Mouse (Mus musculus): ENCODE measurements around the gene Elf5.

Gene Elf5

DNA sequence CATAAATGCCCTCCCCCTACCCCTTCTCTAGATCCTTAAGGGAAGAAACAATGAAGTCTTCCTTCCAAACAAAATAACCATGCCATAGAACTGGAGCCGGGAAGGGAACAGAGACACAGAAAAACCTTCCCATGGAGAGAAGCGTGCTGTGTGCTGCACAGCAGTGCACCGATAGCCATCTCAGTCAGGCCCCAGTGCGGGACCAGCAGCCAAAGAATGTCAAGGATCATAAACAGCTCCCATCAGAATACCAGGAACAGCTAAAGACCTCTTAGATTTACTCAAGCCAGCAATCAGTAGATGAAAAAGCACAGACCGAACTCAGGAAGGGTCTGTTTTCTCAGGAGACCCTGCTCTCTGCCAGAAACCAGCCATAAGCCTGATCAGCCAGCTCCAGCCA lies 25.0 kb downstream of the Elf5 start:
- no peak for DNase-seq

DNA sequence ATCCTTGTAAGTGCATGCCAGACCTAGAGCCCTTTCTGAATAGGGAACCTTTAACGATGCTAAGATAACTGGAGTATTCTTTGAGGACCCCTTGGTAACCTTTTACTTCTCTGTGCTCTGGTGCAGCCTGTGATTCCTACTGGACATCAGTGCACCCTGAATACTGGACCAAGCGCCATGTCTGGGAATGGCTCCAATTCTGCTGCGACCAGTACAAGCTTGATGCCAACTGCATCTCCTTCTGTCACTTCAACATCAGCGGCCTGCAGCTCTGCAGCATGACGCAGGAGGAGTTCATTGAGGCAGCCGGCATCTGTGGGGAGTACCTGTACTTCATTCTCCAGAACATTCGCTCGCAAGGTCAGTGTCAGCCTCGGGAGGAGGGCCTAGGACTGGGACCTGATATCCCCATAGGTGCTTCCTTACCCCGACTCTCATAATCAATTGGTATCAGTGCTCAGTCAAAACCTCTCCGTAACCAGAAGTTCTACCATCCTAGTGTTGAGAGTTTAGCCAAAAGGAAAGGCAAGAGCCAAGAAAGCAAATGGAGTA lies 27.7 kb downstream of the Elf5 start:
- no peak for DNase-seq

DNA sequence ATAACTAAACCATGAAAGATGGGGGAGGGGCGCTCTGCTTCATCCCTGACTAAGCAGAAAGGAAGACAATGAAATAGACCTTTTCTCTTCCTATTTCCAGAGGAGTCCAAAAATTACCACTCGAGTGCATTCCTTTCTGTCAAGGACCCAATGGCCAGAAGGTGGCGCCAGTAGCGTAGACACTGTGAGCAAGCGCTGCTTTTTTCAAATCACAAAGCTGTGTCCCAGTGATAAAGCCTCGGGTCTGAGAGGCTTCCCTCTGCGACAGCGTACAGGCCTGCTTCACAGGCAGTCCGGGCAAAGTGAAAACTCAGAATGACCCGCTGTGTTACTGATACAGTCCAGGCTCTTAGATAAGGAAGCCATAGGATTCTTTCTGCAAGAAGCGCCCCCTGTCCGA lies 28.2 kb downstream of the Elf5 start:
- peak; percentile 91 for DNase-seq

DNA sequence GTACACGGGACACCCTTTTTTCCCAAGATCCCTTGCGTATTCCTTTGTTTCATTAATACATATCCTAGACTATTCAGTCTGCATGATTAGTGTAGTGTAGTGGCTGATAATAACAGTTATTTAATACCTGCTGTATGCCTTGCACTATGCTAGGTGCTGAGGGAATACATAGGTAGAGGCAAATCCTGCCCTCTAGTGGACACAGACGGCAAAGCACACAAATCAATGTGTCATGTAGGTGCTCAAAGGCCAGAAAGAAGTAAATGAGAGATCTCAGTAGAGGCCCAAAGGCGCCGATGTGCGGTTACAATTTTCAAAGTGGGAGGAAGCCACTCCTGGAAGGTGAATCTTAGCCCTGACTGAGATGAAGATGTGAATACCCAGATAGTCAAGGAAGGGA lies 34.3 kb downstream of the Elf5 start:
- DNase-seq, result peak; percentile 86

DNA sequence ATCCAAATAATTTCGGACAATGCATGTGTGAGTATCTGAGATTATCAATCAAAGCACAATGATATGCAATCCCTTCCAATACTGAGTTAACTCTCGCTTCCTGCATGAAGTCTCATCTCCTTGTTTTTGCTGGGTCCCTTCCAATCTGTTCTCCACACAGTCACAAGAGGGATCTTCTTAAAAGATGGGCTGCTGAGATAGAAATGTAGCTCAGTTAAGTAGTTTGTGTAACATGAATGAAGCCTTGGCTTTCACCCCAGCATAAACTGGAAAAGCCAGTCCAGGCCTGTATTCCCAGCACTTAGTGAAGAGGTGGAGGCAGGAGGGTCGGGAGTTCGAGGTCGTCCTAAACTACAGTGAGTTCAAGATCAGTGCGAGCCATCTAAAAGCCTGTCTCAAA lies 34.8 kb downstream of the Elf5 start:
- DNase-seq, result no peak

DNA sequence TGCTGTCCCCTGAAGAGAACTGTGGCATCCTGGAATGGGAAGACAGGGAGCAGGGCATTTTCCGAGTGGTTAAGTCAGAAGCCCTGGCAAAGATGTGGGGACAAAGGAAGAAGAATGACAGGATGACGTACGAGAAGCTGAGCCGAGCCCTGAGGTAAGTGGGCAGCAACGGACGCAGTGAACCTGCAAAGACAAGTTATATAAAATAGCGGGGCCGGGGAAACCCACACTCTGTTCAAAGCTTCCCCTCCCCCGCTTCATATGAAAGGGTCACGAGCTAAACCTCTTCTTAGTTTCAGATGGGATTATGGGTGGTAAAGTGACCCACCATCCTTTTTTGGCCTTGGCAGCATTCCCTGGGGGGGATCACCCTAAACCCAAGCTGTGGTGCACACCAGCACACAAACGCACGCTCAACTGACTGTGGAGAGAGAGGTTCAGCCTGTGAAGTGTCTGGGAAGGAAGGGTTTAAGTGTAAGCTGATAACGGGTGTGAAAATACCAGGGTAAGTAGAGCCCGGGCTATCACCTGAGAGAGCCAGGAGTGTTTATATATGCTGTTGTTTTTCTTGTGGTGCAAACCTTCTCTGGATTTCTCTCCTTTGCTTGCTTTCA lies 37.6 kb downstream of the Elf5 start:
- no peak for DNase-seq

DNA sequence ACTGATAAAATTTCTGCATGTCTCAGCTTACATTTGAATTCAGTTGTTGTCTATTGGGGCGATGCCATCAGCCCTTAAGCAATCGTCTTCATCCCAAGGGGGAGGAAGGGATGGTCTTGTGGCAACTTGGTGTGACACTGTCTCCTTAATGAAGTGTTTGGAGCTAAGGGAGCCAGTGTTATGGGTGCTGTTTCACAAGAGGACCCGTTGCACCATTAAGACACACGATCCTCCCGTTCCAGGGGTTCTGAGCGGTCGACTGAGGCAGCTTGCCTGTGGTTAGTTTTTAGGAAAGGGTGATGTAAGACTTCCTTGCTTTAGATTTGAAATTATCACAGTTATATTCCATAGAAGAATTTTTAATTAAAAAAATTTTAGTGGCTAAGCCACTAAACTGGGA lies 38.3 kb downstream of the Elf5 start:
- DNase-seq, result no peak

DNA sequence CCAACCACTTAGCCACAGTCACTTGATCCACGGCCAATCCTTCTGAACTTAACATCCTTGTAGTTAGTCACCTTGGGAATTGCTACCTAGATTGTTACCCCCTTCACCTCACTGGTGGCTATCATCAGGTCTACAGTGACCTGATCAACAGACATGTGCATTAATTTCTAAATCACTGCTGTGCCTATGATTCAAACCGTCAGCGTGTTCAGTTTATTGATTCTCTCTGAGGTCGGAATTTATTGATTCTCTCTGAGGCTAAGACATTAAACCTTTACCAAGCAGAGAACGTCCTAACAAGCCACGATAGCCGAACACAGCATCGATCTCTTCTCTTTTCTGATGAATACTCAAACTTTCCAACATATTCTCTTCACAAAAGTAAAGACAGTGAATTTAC lies 38.8 kb downstream of the Elf5 start:
- no peak for DNase-seq

DNA sequence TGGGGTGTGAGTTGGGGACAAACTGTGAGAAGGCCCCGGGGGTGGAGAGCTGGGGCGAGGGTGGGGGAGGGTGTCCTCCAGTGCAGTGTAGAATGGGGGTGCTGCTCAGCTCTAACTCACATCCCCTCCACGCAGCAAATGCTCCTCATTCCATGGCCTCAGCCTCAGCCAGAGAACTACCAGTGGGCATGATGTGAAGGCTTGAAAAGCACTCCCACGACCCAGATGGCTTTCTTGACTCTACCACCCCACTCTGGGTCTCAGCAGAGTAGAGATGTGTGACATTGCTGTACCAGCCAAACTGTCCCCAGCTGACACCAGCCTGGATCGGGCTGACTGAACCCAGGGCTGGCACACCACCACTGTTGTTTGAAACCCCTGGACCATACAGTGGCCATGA lies 41.1 kb downstream of the Elf5 start:
- DNase-seq, result no peak

DNA sequence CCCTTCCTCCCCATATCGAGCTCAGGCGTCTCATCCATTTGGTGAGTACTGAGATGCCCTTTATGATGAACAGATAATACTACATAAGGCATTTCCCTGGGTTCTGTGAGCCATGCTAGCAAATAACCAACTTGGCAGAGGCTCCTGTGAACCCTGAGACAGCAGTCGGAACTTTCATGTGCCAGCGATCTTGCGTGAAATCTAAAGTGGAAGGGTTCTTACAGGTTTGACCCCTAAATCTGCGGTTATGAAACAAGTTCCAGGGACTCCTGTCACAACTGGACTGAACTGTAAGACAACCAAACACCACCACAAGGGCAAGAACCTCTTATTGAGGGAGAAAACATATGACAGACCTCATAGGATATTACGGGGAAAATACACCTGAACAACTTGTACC lies 44.3 kb downstream of the Elf5 start:
- no peak for DNase-seq

DNA sequence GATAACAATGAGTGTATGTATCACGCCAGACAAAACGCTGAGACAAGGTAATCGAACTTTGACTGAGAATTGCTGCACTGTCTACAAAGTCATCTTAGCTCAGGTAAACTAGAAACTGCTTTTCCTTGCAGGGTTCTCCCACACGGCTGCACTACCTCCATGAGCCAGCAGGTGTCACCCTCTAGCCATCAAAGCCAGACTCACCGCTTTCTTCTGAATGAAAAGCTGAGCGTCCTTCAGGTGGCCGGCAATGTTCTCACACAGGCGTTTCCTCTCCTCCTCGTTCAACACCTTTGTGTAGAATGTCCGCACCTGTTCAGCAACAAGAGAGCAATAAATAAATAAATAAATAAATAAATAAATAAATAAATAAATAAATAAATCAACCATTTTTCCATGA lies 45.2 kb downstream of the Elf5 start:
- peak; percentile 90 for DNase-seq

DNA sequence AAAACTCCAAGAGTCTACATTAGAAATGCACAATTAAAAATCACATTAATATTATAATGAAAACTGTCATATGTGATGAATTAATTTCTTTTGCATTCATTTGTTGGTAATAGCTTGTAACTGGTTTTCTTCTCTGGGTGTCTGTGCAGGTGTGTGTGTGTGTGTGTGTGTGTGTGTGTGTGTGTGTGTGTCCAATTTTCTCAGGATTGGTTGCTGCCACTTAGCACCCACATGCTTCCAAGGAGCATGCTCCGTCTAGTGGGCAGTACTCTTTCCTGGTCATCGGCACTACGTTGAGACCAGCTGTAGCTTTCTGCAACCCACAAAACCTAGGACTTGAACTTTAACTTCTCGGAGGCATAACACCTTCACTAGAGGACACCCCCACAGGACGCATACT lies 45.6 kb downstream of the Elf5 start:
- no peak for DNase-seq

DNA sequence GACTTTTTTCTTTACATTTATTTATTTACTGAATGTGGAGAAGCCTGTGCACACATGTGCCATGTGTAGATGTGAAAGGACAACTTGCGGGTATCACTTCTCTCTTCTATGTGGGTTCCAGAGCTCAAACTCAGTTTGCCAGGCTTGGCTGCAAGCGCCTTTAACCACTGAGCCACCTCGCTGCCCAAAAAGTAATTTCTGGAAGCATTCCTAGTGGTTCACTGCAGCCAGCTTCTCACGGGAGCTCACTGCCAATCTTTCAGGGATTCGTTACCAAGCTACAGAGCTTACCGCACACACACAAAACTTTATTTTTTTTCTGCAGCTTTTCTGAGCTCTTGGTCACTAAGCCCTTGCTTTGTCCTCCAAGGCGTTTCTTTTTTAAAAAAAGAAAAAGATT lies 46.1 kb downstream of the Elf5 start:
- DNase-seq, result no peak

DNA sequence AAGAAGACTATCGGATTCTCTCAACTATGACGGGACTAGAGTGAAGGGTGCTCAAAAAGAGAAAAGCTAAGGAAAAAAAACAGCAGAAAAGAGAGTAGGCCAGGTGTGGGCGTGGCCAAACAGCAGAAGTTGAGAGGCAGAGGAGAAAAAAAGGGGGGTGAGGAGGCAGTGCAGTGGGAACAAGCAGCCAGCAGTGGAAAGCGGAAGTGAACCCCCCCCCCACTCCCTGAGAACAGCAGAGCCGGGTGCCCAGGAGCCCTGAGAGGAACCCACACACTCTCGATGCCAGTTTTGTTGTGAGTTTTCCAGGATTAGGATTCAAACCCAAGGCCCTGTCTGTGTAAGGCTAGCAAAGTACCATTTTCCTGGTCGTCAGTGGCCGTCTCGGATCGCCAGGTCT lies 47.6 kb downstream of the Elf5 start:
- DNase-seq, result no peak

DNA sequence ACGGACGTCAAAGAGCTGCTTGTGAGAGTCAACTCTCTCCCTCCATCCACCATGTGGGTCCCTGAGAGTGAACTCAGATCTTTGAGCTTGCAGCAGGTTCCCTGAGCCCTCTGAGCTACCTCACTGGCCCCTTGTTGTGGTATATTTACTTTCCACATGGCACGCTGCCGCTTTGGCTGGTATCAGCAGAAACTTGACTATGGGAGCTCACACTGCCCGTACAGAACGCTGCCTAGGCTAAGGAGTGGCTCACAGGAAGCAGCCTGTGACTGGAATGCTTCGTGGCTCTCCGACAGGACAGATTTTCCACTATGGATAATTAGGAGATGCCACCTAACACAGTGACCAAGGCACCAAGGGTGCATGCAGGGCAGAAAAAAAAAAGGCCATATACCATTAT lies 49.7 kb downstream of the Elf5 start:
- DNase-seq, result peak; percentile 65

DNA sequence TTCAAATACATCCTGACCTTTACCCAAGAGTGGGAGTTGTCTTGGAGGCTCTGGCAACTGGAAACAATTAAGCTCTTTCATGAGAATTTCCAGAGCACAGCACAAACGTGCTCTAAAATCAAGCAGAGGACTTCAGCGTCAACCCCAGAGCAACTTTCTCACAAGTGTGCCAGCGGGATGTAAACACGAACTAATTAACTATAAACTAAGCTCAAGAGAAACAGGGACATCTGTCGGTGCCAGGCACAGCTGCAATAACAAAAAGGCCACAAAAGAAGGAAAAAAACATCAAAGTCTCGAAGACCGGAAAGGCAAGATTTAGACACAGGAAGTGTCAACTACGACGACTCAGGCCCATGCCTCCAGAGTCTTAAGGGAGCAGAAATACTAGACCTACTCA lies 50.3 kb downstream of the Elf5 start:
- DNase-seq, result no peak

DNA sequence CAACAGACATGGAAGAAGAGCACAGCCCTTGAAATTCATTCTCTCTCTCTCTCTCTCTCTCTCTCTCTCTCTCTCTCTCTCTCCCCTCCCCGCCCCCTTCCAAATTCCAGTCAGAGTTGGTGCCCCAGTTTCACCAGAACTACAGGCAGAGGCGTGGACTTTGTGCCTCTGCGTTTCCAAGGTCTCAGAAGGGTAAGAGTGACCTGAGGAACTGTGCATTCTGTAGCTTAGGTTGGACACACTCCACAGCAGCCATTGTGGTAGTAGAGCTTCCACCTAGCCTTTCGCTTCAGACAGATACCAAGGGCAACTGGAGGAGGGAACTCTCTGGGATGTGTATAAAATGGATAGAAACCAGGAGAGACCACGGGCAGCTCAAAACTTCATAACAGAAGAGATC lies 51.3 kb downstream of the Elf5 start:
- no peak for DNase-seq

DNA sequence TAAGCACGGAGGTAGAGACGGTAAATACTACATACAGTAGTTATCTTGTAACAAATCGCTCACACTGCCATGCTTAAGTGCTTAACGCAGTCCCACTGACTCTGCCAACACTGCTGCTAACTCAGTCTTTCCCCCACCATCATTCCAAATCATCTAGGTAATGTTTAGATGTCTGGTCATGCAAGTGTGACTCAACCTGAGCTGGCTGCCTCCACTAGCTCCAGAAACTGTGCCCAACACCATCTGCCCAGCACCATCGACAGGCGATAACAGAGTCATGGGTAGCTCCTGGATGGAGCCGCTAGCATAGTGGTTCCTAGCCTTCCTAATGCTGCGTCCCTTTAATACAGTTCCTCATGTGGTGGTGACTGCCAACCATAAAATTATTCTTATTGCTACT lies 53.0 kb downstream of the Elf5 start:
- DNase-seq, result no peak

DNA sequence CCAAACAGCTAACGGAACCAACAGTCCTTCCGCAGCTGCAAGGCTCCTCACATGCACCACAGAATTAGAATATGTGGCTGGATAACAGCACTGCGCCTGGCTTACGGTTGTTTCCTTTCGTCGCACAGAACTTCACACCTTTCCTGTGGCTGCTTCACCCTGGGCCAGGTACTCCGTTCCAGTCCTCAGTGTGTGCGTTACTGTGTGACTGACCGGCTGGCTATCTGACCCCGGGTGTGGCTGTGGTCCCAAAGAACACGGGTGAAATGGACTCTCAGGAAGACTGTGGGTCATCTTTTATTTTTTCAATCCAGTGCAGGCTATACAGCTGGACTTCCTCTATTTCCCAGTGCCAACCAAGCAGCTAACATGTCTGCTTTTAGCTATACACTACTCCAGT lies 53.9 kb downstream of the Elf5 start:
- no peak for DNase-seq

DNA sequence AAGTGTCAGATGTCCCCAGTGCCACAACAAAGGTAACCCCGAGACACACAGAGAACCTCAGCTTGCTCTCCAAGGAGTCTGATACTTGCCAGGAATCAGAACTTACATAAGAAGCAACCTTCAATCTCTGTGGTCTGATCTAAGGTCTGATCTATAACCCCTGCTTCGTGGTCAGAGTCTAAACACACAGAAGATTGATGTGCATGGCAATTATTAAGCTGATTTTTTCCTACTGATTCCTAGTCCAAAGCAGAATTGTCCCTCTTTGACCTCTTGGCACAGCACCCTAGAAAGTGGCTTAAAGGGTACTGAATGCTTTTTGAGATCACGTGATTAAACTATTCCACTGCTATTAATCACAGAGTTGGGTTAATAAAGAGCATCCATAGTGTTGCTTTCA lies 54.8 kb downstream of the Elf5 start:
- no peak for DNase-seq

DNA sequence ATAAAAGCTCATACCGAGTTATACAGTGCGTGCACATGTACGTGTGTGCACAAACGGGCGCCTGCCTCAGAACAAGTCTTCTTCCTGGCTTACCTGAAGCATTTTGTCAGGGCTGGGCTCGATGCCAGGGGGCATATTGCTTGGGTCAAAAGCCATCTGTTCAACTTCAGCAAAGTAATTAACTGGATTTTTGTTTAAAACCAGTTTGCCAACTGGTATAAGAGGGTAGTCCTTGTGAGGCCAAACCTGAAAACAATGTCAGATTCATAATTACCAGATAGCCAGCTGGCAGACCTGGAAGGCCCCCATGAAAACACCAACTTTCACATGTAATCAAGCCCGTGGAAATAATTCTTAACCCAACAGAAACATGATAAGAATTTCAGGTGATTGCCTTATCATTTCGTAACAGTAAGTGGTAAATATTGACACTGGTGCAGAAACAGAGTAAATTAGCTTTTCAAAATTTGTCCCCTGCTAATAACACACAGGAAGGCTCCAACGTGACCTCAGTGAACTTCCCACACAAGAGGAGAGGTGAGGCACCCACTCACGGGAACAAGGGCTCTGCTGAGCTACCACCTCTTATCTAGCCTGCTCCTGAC lies 55.6 kb downstream of the Elf5 start:
- DNase-seq, result peak; percentile 84

DNA sequence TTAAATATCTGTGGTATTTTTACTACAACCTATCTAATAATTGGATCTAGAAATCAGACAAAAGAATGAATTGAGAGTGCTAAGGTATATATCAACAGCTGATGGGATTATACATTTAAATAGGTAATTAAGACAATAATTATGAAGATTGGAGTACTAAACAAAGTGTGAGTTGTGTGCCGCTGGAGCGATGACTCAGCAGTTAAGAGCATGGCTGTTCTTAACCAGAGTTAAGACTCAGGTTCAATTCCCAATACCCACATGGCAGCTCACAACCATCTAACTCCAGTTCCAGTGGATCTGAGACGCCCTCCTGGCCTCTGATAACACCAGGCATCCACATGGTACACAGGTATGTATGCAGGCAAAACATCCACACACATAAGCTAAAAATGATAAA lies 61.9 kb downstream of the Elf5 start:
- DNase-seq, result no peak

DNA sequence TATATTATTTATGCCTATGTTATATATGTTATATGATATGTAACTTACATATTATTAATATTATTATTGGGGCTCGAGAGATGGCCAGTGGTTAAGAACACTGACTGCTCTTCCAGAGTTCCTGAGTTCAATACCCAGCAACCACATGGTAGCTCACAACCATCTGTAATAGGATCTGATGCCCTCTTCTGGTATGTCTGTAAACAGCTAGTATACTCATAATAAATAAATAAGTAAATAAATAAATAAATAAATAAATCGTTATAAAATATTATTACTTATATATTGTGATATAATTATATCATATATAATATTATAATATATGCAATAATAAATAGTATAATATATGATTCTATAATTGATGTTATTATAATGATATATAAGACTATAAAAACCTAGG lies 64.7 kb downstream of the Elf5 start:
- no peak for DNase-seq

DNA sequence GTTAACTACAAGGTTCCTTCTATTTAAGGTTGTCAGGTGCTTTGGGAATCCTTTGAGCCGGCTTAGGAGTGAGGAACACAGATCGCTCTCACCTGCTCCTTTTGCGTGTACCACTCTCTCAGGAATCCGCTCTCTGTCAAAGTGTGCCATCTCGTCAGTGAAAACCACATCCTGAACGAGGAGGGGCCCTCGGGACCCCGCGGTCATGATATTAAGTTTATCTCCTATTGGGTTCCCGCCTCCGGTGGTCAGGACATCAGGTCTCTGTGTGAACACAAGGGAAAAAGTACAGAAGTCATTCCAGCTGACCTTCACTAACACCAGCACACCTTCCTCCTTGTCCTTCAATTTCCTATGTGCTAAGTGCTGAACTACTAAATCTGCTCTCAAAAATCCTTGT lies 65.2 kb downstream of the Elf5 start:
- DNase-seq, result no peak

DNA sequence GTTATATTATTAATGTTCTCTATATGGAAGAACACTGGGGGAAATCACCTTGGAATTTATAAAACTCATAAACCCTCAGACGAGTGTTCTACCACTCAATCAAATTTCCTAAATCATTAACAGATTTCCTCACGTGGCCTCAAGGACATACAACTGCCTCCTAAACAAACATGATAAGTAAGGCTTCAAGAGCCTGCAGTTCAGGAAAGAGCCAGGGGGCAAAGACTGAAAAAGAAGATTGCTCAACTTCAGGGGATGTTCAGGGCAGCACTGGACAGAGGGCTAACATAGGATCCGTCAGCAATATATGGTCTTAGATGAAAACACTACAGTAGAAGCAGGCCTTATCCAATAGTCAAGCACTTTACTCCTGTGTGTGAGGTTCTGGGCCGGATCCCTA lies 66.0 kb downstream of the Elf5 start:
- DNase-seq, result peak; percentile 62

All from lung, postnatal 36 days (tissue).